Mouse (Mus musculus): ENCODE results near the gene Gadd45b. TPM values are rescaled to one million over a fixed set of nuclear protein-coding genes. Genes with fewer than 3 reads are reported as not detected.

Gene Gadd45b
- polyA plus RNA-seq, 1 experiment from 2014 or later: 17.4 TPM

- Histone ChIP-seq H3K4me3 (replicated peaks; ENCODE audit: low read depth, low read length) (no peak overlapping the region), H3K4me1 (replicated peaks; ENCODE audit: insufficient read depth, low read length) (peaks cover 19% of the 10 kb centered on the region), H3K27me3 (ENCODE audit: insufficient read depth, low read length) (no peaks in the 10 kb centered on the region), H3K9ac (ENCODE audit: low read depth, low read length) (no peak overlapping the region), H3K9me3 (replicated peaks; ENCODE audit: low read length) (no peaks in the 10 kb centered on the region), H3K36me3 (ENCODE audit: insufficient read depth, low read length) (no peaks in the 10 kb centered on the region), H3K27ac (no peak overlapping the region), H3K4me2 (ENCODE audit: low read length) (no peak overlapping the region)
- WGBS: 84% methylated on average over 3 of the region's 3 CpGs
- DNase-seq (ENCODE audit: low spot score) (no peak), ATAC-seq (replicated peaks; ENCODE audit: low FRiP score, low read depth) (no peak)
- TF ChIP-seq CTCF (IDR thresholded peaks at IDR 0.05; ENCODE audit: low read depth): no peak
Observed at GRCm38 (mm10) chr10:80969298-80969697, 39.4 kb downstream of the Gadd45b start.

GRCm38 (mm10) chr10:80970159-80970558 is 40.3 kb downstream of the Gadd45b start:
- no peak overlapping the region for H3K9ac ChIP-seq (ENCODE audit: low read depth, low read length)
- H3K4me2 ChIP-seq (ENCODE audit: low read length): no peak overlapping the region
- no peak overlapping the region for H3K4me3 ChIP-seq (replicated peaks; ENCODE audit: low read depth, low read length)
- no peak overlapping the region for H3K27ac ChIP-seq
- WGBS: 88% methylated on average over 8 of the region's 8 CpGs
- no peak for DNase-seq (ENCODE audit: low spot score)
- ATAC-seq (replicated peaks; ENCODE audit: low FRiP score, low read depth): no peak
- H3K4me1 ChIP-seq (replicated peaks; ENCODE audit: insufficient read depth, low read length): peaks cover 19% of the 10 kb centered on the region
- H3K27me3 ChIP-seq (ENCODE audit: insufficient read depth, low read length): no peaks in the 10 kb centered on the region
- TF ChIP-seq CTCF (IDR thresholded peaks at IDR 0.05; ENCODE audit: low read depth): 0 out of 2 replicates have a peak, but pooled peaks have one; percentile 7
- H3K36me3 ChIP-seq (ENCODE audit: insufficient read depth, low read length): no peaks in the 10 kb centered on the region
- H3K9me3 ChIP-seq (replicated peaks; ENCODE audit: low read length): no peaks in the 10 kb centered on the region

DNA sequence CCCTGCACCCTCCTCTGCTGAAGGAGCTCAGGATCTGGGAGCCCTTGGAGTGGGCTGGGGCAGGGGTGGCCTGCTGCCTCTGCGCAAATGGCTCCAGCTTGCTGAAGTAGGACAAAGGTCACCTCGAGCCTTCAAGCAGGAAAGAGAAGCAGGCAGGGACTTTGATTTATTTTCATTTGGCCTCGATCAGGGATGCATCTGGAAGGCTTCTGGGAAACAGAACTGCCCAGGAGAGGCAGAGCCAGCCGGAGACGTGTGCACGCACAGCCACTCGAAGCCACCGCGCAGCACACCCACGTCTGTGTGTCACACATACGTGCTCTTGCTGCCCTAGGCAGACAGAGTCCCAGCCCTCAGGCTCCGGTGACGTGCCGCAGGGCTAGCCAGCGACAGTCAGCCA is 41.7 kb downstream of the Gadd45b start:
- H3K27ac ChIP-seq: peak overlapping the region; percentile 39; the same call in 1 of the 2 replicates
- H3K9ac ChIP-seq (ENCODE audit: low read depth, low read length): no peak overlapping the region
- DNase-seq (ENCODE audit: low spot score): peak; percentile 78
- 36% methylated on average over 15 of the region's 15 CpGs for WGBS
- H3K9me3 ChIP-seq (replicated peaks; ENCODE audit: low read length): no peaks in the 10 kb centered on the region
- H3K4me3 ChIP-seq (replicated peaks; ENCODE audit: low read depth, low read length): no peak overlapping the region
- no peak for TF ChIP-seq CTCF (IDR thresholded peaks at IDR 0.05; ENCODE audit: low read depth)
- H3K36me3 ChIP-seq (ENCODE audit: insufficient read depth, low read length): no peaks in the 10 kb centered on the region
- no peaks in the 10 kb centered on the region for H3K27me3 ChIP-seq (ENCODE audit: insufficient read depth, low read length)
- ATAC-seq (replicated peaks; ENCODE audit: low FRiP score, low read depth): peak; percentile 59; the same call in 1 of the 2 replicates
- peaks cover 19% of the 10 kb centered on the region for H3K4me1 ChIP-seq (replicated peaks; ENCODE audit: insufficient read depth, low read length)
- no peak overlapping the region for H3K4me2 ChIP-seq (ENCODE audit: low read length)

GRCm38 (mm10) chr10:80972071-80972987 is 42.5 kb downstream of the Gadd45b start:
- H3K9ac ChIP-seq (ENCODE audit: low read depth, low read length): no peak overlapping the region
- WGBS: 26% methylated on average over 11 of the region's 11 CpGs
- 0 out of 2 replicates have a peak, but pooled peaks have one; percentile 3 for ATAC-seq (replicated peaks; ENCODE audit: low FRiP score, low read depth)

GRCm38 (mm10) chr10:80973722-80974121 is 43.8 kb downstream of the Gadd45b start:
- H3K9me3 ChIP-seq (replicated peaks; ENCODE audit: low read length): no peaks in the 10 kb centered on the region
- no peak for TF ChIP-seq CTCF (IDR thresholded peaks at IDR 0.05; ENCODE audit: low read depth)
- no peak overlapping the region for H3K27ac ChIP-seq
- no peaks in the 10 kb centered on the region for H3K36me3 ChIP-seq (ENCODE audit: insufficient read depth, low read length)
- peaks cover 16% of the 10 kb centered on the region for H3K4me1 ChIP-seq (replicated peaks; ENCODE audit: insufficient read depth, low read length)
- no peak overlapping the region for H3K9ac ChIP-seq (ENCODE audit: low read depth, low read length)
- H3K4me3 ChIP-seq (replicated peaks; ENCODE audit: low read depth, low read length): no peak overlapping the region
- H3K27me3 ChIP-seq (ENCODE audit: insufficient read depth, low read length): no peaks in the 10 kb centered on the region
- DNase-seq (ENCODE audit: low spot score) (no peak), ATAC-seq (replicated peaks; ENCODE audit: low FRiP score, low read depth) (no peak)
- H3K4me2 ChIP-seq (ENCODE audit: low read length): no peak overlapping the region
- 61% methylated on average over 1 of the region's 1 CpGs for WGBS

More at GRCm38 (mm10) chr10:80972071-80972987, 42.5 kb downstream of the Gadd45b start:
- Histone ChIP-seq H3K9me3 (replicated peaks; ENCODE audit: low read length) (no peaks in the 10 kb centered on the region), H3K27ac (peak overlapping the region; percentile 39; the same call in 1 of the 2 replicates), H3K4me1 (replicated peaks; ENCODE audit: insufficient read depth, low read length) (peaks cover 17% of the 10 kb centered on the region), H3K4me3 (replicated peaks; ENCODE audit: low read depth, low read length) (no peak overlapping the region), H3K4me2 (ENCODE audit: low read length) (no peak overlapping the region), H3K36me3 (ENCODE audit: insufficient read depth, low read length) (no peaks in the 10 kb centered on the region), H3K27me3 (ENCODE audit: insufficient read depth, low read length) (no peaks in the 10 kb centered on the region)
- no peak for TF ChIP-seq CTCF (IDR thresholded peaks at IDR 0.05; ENCODE audit: low read depth)
- DNase-seq (ENCODE audit: low spot score): peak; percentile 64

DNA sequence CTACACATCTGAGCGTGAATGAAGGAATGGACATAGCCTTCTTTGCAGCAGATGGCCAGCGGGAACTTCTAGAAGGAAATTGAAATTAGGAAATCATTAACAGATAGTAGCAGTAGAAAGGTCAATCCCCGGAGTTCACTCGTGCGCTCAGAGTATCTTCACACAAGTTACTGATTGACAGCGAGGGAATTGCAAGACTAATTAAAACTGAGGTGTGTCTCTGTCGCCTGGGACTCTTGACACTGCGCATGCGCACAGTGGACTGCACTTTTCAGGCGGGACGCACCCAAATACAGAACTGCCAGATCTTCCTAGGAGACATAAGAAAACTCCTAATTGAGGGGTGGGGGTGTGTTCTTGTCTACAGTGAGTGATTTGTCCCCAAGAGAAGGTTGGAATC is 45.6 kb downstream of the Gadd45b start:
- no peak for TF ChIP-seq CTCF (IDR thresholded peaks at IDR 0.05; ENCODE audit: low read depth)
- no peaks in the 10 kb centered on the region for H3K9me3 ChIP-seq (replicated peaks; ENCODE audit: low read length)
- H3K4me1 ChIP-seq (replicated peaks; ENCODE audit: insufficient read depth, low read length): peaks cover 16% of the 10 kb centered on the region
- H3K4me2 ChIP-seq (ENCODE audit: low read length): no peak overlapping the region
- peak; percentile 53 for DNase-seq (ENCODE audit: low spot score)
- no peak overlapping the region for H3K27ac ChIP-seq
- ATAC-seq (replicated peaks; ENCODE audit: low FRiP score, low read depth): peak; percentile 71; the same call in 1 of the 2 replicates
- H3K27me3 ChIP-seq (ENCODE audit: insufficient read depth, low read length): no peaks in the 10 kb centered on the region
- no peaks in the 10 kb centered on the region for H3K36me3 ChIP-seq (ENCODE audit: insufficient read depth, low read length)
- no peak overlapping the region for H3K9ac ChIP-seq (ENCODE audit: low read depth, low read length)
- WGBS: 64% methylated on average over 11 of the region's 11 CpGs
- no peak overlapping the region for H3K4me3 ChIP-seq (replicated peaks; ENCODE audit: low read depth, low read length)

Data from kidney, postnatal 0 days (tissue).